Mouse (Mus musculus) heart, postnatal 0 days (tissue): ENCODE measurements around the gene Nr4a2. TPM values are rescaled to one million over a fixed set of nuclear protein-coding genes. Genes with fewer than 3 reads are reported as not detected.

Experiments
- ATAC-seq: fragments of 200-750 bp; cut with Nextera tagmentation; 2 replicates; pipeline ENCODE4 v1.8.0; 2017; ENCODE audit warnings: low read depth, moderate number of reproducible peaks, moderate library complexity; ENCODE audit not compliant: insufficient read depth
- DNase-seq: peaks from one replicate; pipeline ENCODE4 v3.0.0-alpha.2; 2016; ENCODE audit warnings: low spot score
- H3K27ac ChIP-seq: fragments of 300-500 bp; sonication (generic); 2 replicates; pipeline ENCODE4 v1.5.1; 2014; ENCODE audit warnings: low read depth, mild to moderate bottlenecking
- H3K27me3 ChIP-seq: fragments of 300-500 bp; sonication (generic); 2 replicates; pipeline ENCODE4 v1.6.1; 2014; ENCODE audit warnings: low read length, mixed read lengths; ENCODE audit not compliant: control insufficient read depth, insufficient read depth
- H3K36me3 ChIP-seq: fragments of 300-500 bp; sonication (generic); replicated peaks from 2 replicates; pipeline ENCODE4 v1.6.1; 2014; ENCODE audit warnings: low read length, mixed read lengths; ENCODE audit not compliant: control insufficient read depth, insufficient read depth
- H3K4me1 ChIP-seq: fragments of 300-500 bp; sonication (generic); 2 replicates; pipeline ENCODE4 v1.6.1; 2014; ENCODE audit warnings: antibody characterized with exemption; ENCODE audit not compliant: control insufficient read depth, insufficient read depth
- H3K4me2 ChIP-seq: fragments of 300-500 bp; sonication (generic); 2 replicates; pipeline ENCODE4 v1.6.1; 2014; ENCODE audit warnings: low read depth, mild to moderate bottlenecking, low read length, moderate library complexity
- H3K4me3 ChIP-seq: fragments of 300-500 bp; sonication (generic); 2 replicates; pipeline ENCODE4 v1.5.1; 2014; ENCODE audit warnings: low read depth, low read length
- H3K9ac ChIP-seq: fragments of 300-500 bp; sonication (generic); replicated peaks from 2 replicates; pipeline ENCODE4 v1.6.1; 2014; ENCODE audit warnings: low read depth, low read length, mixed read lengths
- H3K9me3 ChIP-seq: fragments of 300-500 bp; sonication (generic); replicated peaks from 2 replicates; pipeline ENCODE4 v1.6.1; 2016; ENCODE audit warnings: low read length; ENCODE audit not compliant: control insufficient read depth
- CTCF ChIP-seq: IDR thresholded peaks from 2 replicates; pipeline ENCODE4 v1.5.1; 2016; ENCODE audit warnings: antibody characterized with exemption, control low read depth, low read depth
- EP300 ChIP-seq: IDR thresholded peaks from 2 replicates; pipeline ENCODE4 v1.6.1; 2016; ENCODE audit warnings: antibody characterized with exemption, low read depth
- WGBS: fragments of 180-500 bp; shearing (Covaris S2); extraction: QIAGEN DNeasy Blood & Tissue Kit; methylation state at CpG from one replicate; pipeline ENCODE4 v1.1.7; 2014; 5-methylcytosine and 5-hydroxymethylcytosine counted together
- polyA plus RNA-seq: library from polyadenylated mRNA; unstranded; fragments of >200 nt; fragmentation: Nextera tagmentation; extraction: Ambion mirVana; gene quantifications from 2 replicates; pipeline ENCODE4 v1.2.1, GENCODE M21; 2015
- total RNA-seq: library from RNA; depleted of rRNA; stranded (reverse); fragments of >200 nt; gene quantifications from 2 replicates; pipeline ENCODE4 v1.2.3, GENCODE M21; 2014; ENCODE audit warnings: low replicate concordance; rRNA removed

The Nr4a2 gene
- total RNA-seq (0.34 and 1.2 TPM in 2 replicates), polyA plus RNA-seq (1.2 TPM in 2 replicates)

DNA sequence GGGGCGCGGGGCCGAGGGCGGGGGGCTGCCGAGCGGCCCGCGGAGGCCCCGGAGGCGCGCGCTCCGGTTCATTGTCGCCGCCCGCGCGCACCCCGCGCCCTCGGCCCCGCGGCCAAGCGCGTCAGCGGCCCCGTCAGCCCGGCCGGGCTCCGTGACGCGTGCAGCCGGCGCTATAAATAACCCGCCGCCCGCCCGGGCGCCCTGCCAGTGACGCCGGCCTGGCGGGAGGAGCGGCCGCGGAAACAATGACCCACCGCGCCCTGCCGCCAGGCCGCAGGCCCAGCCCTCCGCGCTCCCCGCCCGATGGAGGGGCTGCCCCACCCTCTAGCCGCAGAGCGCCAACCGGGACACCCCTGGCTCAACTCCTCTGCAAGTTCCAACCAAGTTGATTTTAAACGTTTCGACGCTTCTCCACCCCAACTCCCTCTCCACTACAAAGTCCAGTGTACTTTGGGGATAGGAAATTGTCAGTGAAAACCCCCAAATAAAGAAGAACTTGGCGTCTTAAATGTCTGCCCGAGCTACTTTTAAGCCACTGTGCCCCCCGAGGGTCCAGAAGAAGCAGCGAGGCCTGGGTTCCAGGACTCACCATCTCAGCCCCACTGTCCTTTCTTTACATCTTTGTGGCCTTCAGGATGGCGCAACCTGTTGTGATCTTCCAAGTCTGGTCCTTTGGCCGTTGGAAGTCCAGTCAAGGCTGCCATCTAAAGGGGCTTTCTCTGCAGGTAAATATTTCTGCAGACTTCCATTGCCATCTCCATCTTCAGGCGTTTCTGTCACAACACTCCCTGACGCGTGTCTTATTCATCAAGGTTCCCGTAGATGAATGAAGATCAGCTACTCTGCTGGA lies at the start of gene Nr4a2:
Gene Nr4a2, minus strand, starts transcription at position 13 of the 850 bp plus-strand sequence.
- Histone ChIP-seq H3K4me2 (peak within 1 kb of the TSS; percentile 90), H3K4me3 (peak within 1 kb of the TSS; percentile 97), H3K4me1 (0 out of 2 replicates have a peak, but pooled peaks cover 5% of the 10 kb centered on the region), H3K9me3 (no peaks in the 10 kb centered on the region), H3K27ac (peak within 1 kb of the TSS; percentile 96), H3K9ac (peak within 1 kb of the TSS; percentile 98), H3K27me3 (no peaks in the 10 kb centered on the region), H3K36me3 (no peaks in the 10 kb centered on the region)
- ATAC-seq: peak; percentile 95
- WGBS: 10% methylated on average over 50 of the region's 69 CpGs
- TF ChIP-seq EP300 (no peak), CTCF (no peak)
- DNase-seq: peak; percentile 77

DNA sequence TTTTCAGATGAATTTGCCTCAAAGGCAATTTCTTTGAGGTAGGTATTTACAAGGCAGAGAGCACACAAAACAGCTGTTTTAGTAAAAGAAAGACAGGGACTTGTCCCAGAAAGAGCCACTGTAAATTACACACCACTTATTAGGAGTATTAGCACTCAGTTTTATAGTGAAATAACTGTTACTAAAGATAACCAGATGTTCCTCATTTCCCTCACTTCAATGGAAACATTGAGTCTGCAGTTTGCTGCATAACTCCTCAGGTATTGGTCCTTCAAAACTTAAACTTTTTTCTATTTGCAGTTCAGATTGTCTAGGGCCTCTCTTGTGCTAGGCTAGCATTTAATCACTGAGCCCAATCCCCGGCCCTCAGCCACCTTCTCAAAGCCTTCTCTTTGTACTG lies 41.6 kb upstream of the Nr4a2 start:
- H3K27ac ChIP-seq: no peak overlapping the region
- H3K27me3 ChIP-seq: no peaks in the 10 kb centered on the region
- no peak for DNase-seq
- WGBS: 79% methylated on average over 1 of the region's 1 CpGs
- H3K4me2 ChIP-seq: no peak overlapping the region
- H3K9me3 ChIP-seq: no peaks in the 10 kb centered on the region
- no peaks in the 10 kb centered on the region for H3K4me1 ChIP-seq
- no peak for TF ChIP-seq EP300
- no peak for TF ChIP-seq CTCF
- H3K4me3 ChIP-seq: no peak overlapping the region
- no peak overlapping the region for H3K9ac ChIP-seq
- H3K36me3 ChIP-seq: no peaks in the 10 kb centered on the region
- no peak for ATAC-seq

DNA sequence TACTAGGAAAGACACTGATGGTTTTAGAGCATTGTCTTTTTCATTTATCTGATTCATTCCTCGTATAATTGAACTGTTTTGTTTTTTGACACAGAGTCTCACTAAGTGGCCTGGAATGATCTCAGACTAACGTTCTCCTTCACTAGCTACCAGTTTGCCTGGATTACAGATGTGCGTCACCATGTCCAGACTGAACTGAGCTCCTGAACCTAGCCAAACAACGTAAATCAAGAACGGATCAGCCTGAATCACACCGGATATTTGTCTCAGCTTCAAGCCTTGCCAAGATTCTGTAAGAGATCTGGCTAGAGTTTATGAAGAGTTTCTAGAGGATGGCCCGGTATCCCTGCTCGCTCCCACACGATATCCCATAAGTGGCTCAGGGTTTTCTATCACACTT lies 33.0 kb upstream of the Nr4a2 start:
- no peak for DNase-seq

DNA sequence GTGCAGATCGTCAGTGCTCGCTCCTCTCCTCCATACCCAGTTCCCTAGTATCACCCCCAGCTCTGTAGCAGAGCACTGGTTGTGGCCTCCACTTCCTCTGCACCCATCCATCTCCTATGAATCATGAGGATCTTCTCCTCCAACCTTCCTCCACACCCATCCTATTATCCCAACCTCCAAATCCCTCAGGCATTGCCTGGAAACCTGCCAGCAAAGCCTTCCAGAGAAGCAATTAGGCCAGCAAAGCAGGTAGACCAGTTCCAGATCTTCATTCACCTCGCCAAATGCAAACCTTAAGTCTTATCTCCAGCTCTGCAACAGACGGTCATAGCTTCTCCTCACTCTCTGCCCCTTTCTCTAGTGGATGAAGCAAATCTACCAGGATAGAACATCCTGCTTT lies 26.0 kb upstream of the Nr4a2 start:
- Histone ChIP-seq H3K4me3 (no peak overlapping the region), H3K4me1 (no peaks in the 10 kb centered on the region), H3K27me3 (no peaks in the 10 kb centered on the region), H3K9ac (no peak overlapping the region), H3K36me3 (no peaks in the 10 kb centered on the region), H3K27ac (no peak overlapping the region), H3K9me3 (no peaks in the 10 kb centered on the region), H3K4me2 (no peak overlapping the region)
- no peak for DNase-seq
- no peak for ATAC-seq
- WGBS: 73% methylated on average over 4 of the region's 4 CpGs
- no peak for TF ChIP-seq EP300
- TF ChIP-seq CTCF: no peak

More for the DNA sequence above, 33.0 kb upstream of the Nr4a2 start:
- ATAC-seq: no peak
- Histone ChIP-seq H3K36me3 (no peaks in the 10 kb centered on the region), H3K27ac (no peak overlapping the region), H3K9me3 (no peaks in the 10 kb centered on the region), H3K4me2 (no peak overlapping the region), H3K4me3 (no peak overlapping the region), H3K27me3 (no peaks in the 10 kb centered on the region), H3K9ac (no peak overlapping the region), H3K4me1 (no peaks in the 10 kb centered on the region)
- WGBS: 76% methylated on average over 9 of the region's 9 CpGs
- TF ChIP-seq EP300 (no peak), CTCF (no peak)

DNA sequence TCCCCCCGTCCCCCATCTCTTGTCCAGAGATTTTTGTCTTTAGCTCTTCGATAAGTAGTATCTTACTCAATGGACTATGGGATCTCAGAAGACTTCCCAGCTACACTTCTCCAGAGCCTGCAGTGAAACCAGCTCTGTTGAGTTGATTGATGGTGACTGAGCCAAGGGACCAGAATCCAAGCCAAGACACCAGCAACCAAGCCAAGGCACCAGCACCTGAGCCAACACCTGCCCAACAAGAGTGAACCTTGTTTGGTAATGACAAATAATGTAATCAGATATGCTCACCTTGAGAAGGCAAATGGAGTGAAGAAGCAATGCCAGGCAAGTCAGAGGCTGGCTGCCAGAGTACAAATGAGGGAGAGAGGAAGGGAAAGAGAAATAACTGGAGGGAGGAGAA lies 24.4 kb upstream of the Nr4a2 start:
- H3K4me2 ChIP-seq: no peak overlapping the region
- no peak overlapping the region for H3K9ac ChIP-seq
- no peak for DNase-seq
- H3K27ac ChIP-seq: no peak overlapping the region
- no peak overlapping the region for H3K4me3 ChIP-seq
- no peak for ATAC-seq
- 76% methylated on average over 2 of the region's 2 CpGs for WGBS
- no peaks in the 10 kb centered on the region for H3K4me1 ChIP-seq
- no peaks in the 10 kb centered on the region for H3K27me3 ChIP-seq
- no peak for TF ChIP-seq EP300
- TF ChIP-seq CTCF: no peak
- no peaks in the 10 kb centered on the region for H3K36me3 ChIP-seq
- H3K9me3 ChIP-seq: no peaks in the 10 kb centered on the region
